Mouse (Mus musculus) right cerebral cortex, adult 2 months (tissue): ENCODE measurements at regions not wholly inside any gene's neighbourhood (a gene's known extent, or its start where the extent isn't known, plus 50 kb on each side); places are given as distances from the start of the nearest gene placed in this dataset.
A peak's percentile ranks its signal among the peaks of the same experiment; 100 is the strongest.
"Not testable (repeated sequence)": the region's sequence is repeated elsewhere in the genome, so short reads cannot be mapped to it uniquely, and the experiment has no call there.

ENCODE experiments used
- DNase-seq, 2 experiments: peaks; one replicate each; pipeline ENCODE4 v3.0.0; 2021 to 2022; ENCODE audit warnings: low spot score in 2 of 2

DNA sequence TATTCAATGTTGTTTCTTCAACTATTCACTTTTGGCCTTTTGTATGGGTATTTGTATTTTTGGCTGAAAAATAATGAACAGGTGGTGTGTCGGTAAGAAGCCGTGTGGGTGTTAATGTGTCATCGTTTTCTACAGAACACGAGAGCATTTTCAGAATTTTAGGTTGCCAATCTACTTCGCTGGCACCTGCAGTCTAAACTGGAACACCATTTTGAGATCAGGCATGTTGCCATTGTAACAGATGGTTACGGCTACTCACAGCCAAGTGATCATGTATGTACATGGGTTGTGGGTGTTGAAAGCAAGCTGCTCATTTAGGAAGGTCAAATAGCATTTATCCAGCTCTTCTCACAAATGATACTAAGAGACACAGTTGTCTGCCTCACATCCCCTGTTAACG is 167.2 kb upstream of the Gm21833 start:
- peak; percentile 37 to 56 for DNase-seq

DNA sequence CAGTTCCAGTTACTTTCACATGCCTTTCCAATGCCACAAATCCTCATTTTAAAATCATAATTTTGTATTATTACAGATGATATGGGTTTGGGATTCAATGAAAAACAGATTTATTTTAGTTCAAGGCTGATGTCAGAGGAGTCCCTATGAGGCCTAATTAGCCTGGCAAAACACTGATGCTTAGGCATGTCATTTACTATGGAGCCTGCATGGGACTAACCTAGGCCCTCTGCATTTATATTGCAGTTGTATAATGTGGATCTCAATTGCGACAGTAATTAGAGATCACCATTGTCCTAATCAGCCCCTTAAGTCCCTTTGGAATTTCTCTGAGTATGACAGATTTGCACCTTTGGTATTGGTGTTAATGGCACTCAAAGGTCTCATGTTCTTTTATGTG is 153.3 kb upstream of the Gm21833 start:
- no peak for DNase-seq

DNA sequence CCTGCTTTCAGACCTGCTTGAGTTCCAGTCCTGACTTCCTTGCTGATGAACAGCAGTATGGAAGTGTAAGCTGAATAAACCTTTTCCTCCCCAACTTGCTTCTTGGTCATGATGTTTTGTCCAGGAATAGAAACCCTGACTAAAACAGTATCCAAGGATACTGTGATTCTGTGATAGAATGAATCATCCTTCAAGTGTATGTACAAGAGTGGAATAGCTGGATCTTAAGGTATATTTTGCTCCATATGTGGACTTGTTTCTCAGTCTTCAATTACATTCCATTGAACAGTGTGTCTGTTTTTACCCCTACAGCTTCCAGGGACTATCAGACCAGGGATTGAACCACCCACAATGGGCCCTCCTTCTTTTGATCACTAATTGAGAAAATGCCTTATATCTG is 145.1 kb upstream of the Gm21833 start:
- not testable (repeated sequence) for DNase-seq

DNA sequence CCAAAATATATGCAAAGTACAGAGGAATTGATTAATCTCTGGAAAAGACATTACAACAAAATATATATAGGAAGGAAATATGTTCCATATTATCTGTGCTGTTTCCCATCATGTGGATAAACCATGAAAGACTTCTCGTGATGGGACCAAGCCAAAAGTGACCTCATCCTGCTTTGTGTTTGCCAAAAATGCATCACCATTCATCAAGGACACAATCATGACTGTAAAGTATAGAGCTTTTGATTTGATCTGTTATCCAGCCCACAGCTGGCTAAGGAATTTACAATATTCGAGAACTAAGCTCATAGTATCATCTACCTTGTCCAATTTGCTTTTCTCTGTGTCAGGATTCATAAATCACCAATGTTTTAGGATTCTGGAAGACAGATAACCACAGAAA is 127.3 kb upstream of the Gm21833 start:
- no peak for DNase-seq

DNA sequence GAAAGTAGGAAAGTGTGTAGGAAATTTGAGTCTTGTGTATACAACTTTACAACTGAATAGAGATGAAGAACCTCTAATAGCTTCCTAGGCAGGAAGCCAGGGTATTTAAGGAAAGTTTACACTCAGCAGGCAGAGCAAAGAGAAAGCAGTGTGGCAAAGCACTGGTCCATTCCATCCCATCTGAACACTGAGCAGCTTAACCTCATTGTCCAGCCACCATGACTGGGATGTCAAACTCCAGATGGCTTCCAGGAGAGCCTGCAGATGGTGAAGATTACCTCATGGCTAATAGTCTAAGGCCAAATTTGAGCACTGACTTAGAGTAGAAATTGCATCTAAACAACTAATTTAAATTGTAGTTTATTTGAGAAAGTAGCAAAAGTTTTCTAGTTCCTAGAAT is 117.0 kb upstream of the Gm21833 start:
- DNase-seq, result no peak

DNA sequence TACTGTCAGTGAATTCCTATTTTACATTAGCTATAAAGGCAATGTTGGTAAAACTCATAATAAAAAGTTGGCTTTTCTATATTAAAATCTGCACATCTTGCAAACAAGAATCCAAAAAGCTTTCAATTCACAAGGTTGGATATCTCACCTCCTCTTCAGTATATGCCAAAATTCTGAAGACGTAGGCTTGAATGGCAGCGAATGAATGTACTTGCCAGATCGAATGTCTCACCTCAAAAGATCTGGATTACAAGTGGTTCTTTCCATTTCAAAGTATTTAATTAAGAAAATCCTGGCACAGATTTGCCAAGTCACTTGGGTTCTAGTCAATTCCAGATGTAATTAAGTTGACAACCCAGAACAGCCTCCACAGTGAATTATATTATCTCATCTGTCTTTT is 94.1 kb upstream of the Gm21833 start:
- DNase-seq, result no peak

DNA sequence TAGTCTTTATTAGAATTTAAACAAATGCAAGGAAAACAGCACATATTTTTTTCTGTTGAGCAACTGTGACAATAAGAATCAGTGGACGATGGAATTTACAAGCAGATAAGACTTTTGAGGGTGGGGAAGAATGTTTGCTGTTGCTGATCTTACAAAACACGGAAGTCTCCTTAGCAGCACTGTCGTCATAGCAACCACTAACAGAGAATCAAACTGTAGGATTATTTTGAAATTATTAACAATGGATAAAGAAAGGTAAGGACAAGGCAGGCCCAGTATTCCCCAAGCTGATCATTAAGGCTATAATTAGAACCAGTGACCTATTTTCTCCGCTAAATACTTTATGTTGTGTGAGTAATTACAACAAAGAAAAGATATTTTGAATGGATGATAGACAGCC is 69.7 kb upstream of the Gm21833 start:
- DNase-seq, result no peak
